Mouse (Mus musculus) lung, embryonic 15.5 days (tissue): ENCODE results near the gene Chn1. TPM values are rescaled to one million over a fixed set of nuclear protein-coding genes. Genes with fewer than 3 reads are reported as not detected.

Source experiments
- ATAC-seq: fragments of 200-750 bp; cut with Nextera tagmentation; 2 replicates; pipeline ENCODE4 v1.8.0; 2017; ENCODE audit warnings: moderate number of reproducible peaks, borderline replicate concordance; ENCODE audit not compliant: low FRiP score, low TSS enrichment; ENCODE audit errors: extremely low read depth
- H3K27ac ChIP-seq: fragments of 300-500 bp; sonication (generic); 2 replicates; pipeline ENCODE4 v1.5.1; 2015; ENCODE audit warnings: moderate library complexity, mild to moderate bottlenecking, inconsistent platforms
- H3K27me3 ChIP-seq: fragments of 300-500 bp; sonication (generic); 2 replicates; pipeline ENCODE4 v1.6.1; 2015; ENCODE audit warnings: inconsistent platforms
- H3K36me3 ChIP-seq: fragments of 300-500 bp; sonication (generic); 2 replicates; pipeline ENCODE4 v1.6.1; 2015; ENCODE audit warnings: inconsistent platforms
- H3K4me1 ChIP-seq: fragments of 300-500 bp; sonication (generic); 2 replicates; pipeline ENCODE4 v1.6.1; 2015; ENCODE audit warnings: inconsistent platforms
- H3K4me2 ChIP-seq: fragments of 300-500 bp; sonication (generic); 2 replicates; pipeline ENCODE4 v1.6.1; 2015; ENCODE audit warnings: inconsistent platforms, mild to moderate bottlenecking, moderate library complexity
- H3K4me3 ChIP-seq: fragments of 300-500 bp; sonication (generic); 2 replicates; pipeline ENCODE4 v1.5.1; 2015; ENCODE audit warnings: mild to moderate bottlenecking, inconsistent platforms
- H3K9ac ChIP-seq: fragments of 300-500 bp; sonication (generic); 2 replicates; pipeline ENCODE4 v1.6.1; 2015; ENCODE audit warnings: inconsistent platforms
- H3K9me3 ChIP-seq: fragments of 300-500 bp; sonication (generic); 2 replicates; pipeline ENCODE4 v1.6.1; 2016; ENCODE audit warnings: inconsistent platforms
- WGBS: fragments of 180-500 bp; shearing (Covaris S2); methylation state at CpG from one replicate; pipeline ENCODE4 v1.1.7; 2015; 5-methylcytosine and 5-hydroxymethylcytosine counted together
- polyA plus RNA-seq: library from polyadenylated mRNA; unstranded; fragments of >200 nt; fragmentation: Nextera tagmentation; extraction: Ambion mirVana; gene quantifications from 2 replicates; pipeline ENCODE4 v1.2.1, GENCODE M21; 2015

The Chn1 gene
- polyA plus RNA-seq, 1 experiment from 2014 or later = 60.8 TPM

GRCm38 (mm10) chr2:73586392-73587108 is 188.6 kb downstream of the Chn1 start:
- H3K9me3 ChIP-seq = no peaks in the 10 kb centered on the region
- H3K9ac ChIP-seq = no peak overlapping the region
- H3K4me2 ChIP-seq = 0 out of 2 replicates have a peak overlapping the region, but pooled peaks have one; percentile 59
- no peaks in the 10 kb centered on the region for H3K27me3 ChIP-seq
- no peaks in the 10 kb centered on the region for H3K36me3 ChIP-seq
- H3K4me3 ChIP-seq = no peak overlapping the region
- 47% methylated on average over 10 of the region's 10 CpGs for WGBS
- peaks cover 56% of the 10 kb centered on the region for H3K4me1 ChIP-seq
- ATAC-seq = no peak
- H3K27ac ChIP-seq = peak overlapping the region; percentile 2; the same call in 1 of the 2 replicates

GRCm38 (mm10) chr2:73585347-73585831 is 189.8 kb downstream of the Chn1 start:
- no peaks in the 10 kb centered on the region for H3K36me3 ChIP-seq
- 11% methylated on average over 12 of the region's 12 CpGs for whole genome bisulfite sequencing
- ATAC-seq = peak; percentile 39; the same call in 1 of the 2 replicates

GRCm38 (mm10) chr2:73584645-73585346 is 190.3 kb downstream of the Chn1 start:
- peak; percentile 61 for ATAC-seq
- peak overlapping the region; percentile 59 for H3K4me2 ChIP-seq
- no peaks in the 10 kb centered on the region for H3K36me3 ChIP-seq
- H3K27me3 ChIP-seq = no peaks in the 10 kb centered on the region
- peaks cover 38% of the 10 kb centered on the region for H3K4me1 ChIP-seq
- H3K9ac ChIP-seq = peak overlapping the region; percentile 48
- no peaks in the 10 kb centered on the region for H3K9me3 ChIP-seq
- 1% methylated on average over 18 of the region's 18 CpGs for WGBS
- H3K27ac ChIP-seq = peak overlapping the region; percentile 55
- peak overlapping the region; percentile 49 for H3K4me3 ChIP-seq

More at GRCm38 (mm10) chr2:73585347-73585831, 189.8 kb downstream of the Chn1 start:
- peak overlapping the region; percentile 55 for H3K27ac ChIP-seq
- no peaks in the 10 kb centered on the region for H3K9me3 ChIP-seq
- no peaks in the 10 kb centered on the region for H3K27me3 ChIP-seq
- H3K4me2 ChIP-seq = peak overlapping the region; percentile 59
- peak overlapping the region; percentile 49 for H3K4me3 ChIP-seq
- peaks cover 44% of the 10 kb centered on the region for H3K4me1 ChIP-seq
- peak overlapping the region; percentile 48 for H3K9ac ChIP-seq

- no peak overlapping the region for H3K27ac ChIP-seq
- H3K4me3 ChIP-seq = no peak overlapping the region
- no peaks in the 10 kb centered on the region for H3K27me3 ChIP-seq
- 89% methylated on average over 5 of the region's 5 CpGs for WGBS
- H3K9me3 ChIP-seq = no peaks in the 10 kb centered on the region
- ATAC-seq = no peak
- H3K4me2 ChIP-seq = no peak overlapping the region
- no peak overlapping the region for H3K9ac ChIP-seq
- H3K36me3 ChIP-seq = no peaks in the 10 kb centered on the region
- H3K4me1 ChIP-seq = peaks cover 10% of the 10 kb centered on the region
These were observed 194.4 kb downstream of the Chn1 start for GRCm38 (mm10) chr2:73580720-73581119.

- Histone ChIP-seq H3K9me3 (no peaks in the 10 kb centered on the region), H3K4me3 (no peak within 1 kb of the TSS), H3K4me1 (peaks cover 4% of the 10 kb centered on the region), H3K9ac (no peak within 1 kb of the TSS), H3K27me3 (no peaks in the 10 kb centered on the region), H3K4me2 (no peak within 1 kb of the TSS), H3K36me3 (no peaks in the 10 kb centered on the region), H3K27ac (no peak within 1 kb of the TSS)
- 91% methylated on average over 9 of the region's 9 CpGs for WGBS
- no peak for ATAC-seq
These were observed 195.0 kb downstream of the Chn1 start, which contains the start of gene Chrna1 for GRCm38 (mm10) chr2:73580166-73580565. Gene Chrna1 (minus strand): TSS chr2:73580338.

DNA sequence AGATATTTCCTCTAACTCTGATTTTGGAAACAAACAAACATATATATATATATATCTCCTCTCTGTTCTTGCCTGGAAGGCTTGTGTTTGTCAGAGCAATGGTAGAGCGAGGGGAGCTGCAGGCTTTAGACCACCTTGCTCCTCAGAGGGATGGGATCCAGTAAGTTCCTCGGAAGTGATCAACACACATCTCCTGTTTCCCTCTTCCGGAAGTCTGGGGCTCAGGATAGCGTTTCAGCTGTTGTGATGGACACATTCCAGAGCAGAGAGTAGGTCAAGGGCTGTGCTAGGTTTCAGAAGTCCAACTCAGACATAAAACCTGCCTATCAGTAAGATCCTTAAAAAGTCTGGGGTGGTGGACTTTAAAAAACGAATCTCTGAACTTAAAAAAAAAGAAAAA is 196.0 kb downstream of the Chn1 start:
- Histone ChIP-seq H3K27me3 (no peaks in the 10 kb centered on the region), H3K9me3 (no peaks in the 10 kb centered on the region), H3K9ac (no peak overlapping the region), H3K4me2 (no peak overlapping the region), H3K4me3 (no peak overlapping the region), H3K36me3 (no peaks in the 10 kb centered on the region), H3K27ac (no peak overlapping the region), H3K4me1 (no peaks in the 10 kb centered on the region)
- ATAC-seq = no peak
- WGBS = 41% methylated on average over 5 of the region's 5 CpGs

DNA sequence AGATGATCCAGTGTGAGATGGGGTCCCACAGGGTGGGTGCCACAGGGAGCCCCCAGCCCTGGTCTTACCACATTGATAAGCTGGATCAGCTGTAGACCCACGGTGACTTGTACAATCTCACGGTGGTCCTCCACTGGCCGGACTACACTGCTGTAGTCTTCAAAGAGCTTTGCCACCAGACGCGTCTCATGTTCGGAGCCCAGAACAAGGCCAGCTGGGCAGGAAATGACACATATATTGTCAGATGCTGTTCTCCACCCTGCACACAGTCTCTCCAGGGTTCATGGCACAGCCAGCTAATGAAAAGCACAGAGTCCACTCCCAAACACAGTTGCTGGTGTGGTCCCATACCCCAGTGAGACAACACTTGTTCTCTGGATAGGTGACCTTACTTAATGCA is 200.7 kb downstream of the Chn1 start:
- Histone ChIP-seq H3K4me2 (no peak overlapping the region), H3K36me3 (no peaks in the 10 kb centered on the region), H3K4me3 (no peak overlapping the region), H3K4me1 (no peaks in the 10 kb centered on the region), H3K9ac (no peak overlapping the region), H3K9me3 (no peaks in the 10 kb centered on the region), H3K27ac (no peak overlapping the region), H3K27me3 (no peaks in the 10 kb centered on the region)
- 71% methylated on average over 6 of the region's 6 CpGs for WGBS
- ATAC-seq = no peak

DNA sequence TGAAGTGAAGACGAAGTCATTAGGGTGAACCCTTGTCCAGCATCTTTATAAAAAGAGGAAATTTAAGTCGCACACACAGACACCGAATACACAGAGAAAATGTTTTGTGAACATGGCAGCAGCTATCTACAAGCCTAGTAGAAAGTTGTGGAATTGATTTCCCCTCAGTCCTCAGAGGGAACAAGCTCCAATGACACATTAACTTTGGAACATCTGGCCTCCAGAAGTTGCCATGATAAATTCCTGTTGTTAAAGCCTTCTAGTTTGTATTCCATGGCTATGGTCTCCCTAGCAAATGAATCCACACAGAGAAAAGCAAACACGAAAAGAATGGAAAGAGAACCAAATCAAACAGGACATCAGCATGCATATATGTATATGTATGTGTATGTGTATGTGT is 201.6 kb downstream of the Chn1 start:
- ATAC-seq = no peak
- H3K9ac ChIP-seq = no peak overlapping the region
- no peaks in the 10 kb centered on the region for H3K27me3 ChIP-seq
- no peak overlapping the region for H3K27ac ChIP-seq
- H3K36me3 ChIP-seq = no peaks in the 10 kb centered on the region
- no peaks in the 10 kb centered on the region for H3K4me1 ChIP-seq
- no peaks in the 10 kb centered on the region for H3K9me3 ChIP-seq
- 89% methylated on average over 4 of the region's 4 CpGs for WGBS
- no peak overlapping the region for H3K4me3 ChIP-seq
- no peak overlapping the region for H3K4me2 ChIP-seq

GRCm38 (mm10) chr2:73572539-73573372 is 202.4 kb downstream of the Chn1 start:
- no peak overlapping the region for H3K27ac ChIP-seq
- ATAC-seq = peak; percentile 62; the same call in 1 of the 2 replicates
- WGBS = 38% methylated on average over 23 of the region's 23 CpGs
- no peaks in the 10 kb centered on the region for H3K27me3 ChIP-seq
- no peaks in the 10 kb centered on the region for H3K9me3 ChIP-seq
- H3K4me1 ChIP-seq = no peaks in the 10 kb centered on the region
- no peak overlapping the region for H3K9ac ChIP-seq
- no peak overlapping the region for H3K4me3 ChIP-seq
- H3K36me3 ChIP-seq = no peaks in the 10 kb centered on the region
- H3K4me2 ChIP-seq = peak overlapping the region; percentile 28; the same call in 1 of the 2 replicates

DNA sequence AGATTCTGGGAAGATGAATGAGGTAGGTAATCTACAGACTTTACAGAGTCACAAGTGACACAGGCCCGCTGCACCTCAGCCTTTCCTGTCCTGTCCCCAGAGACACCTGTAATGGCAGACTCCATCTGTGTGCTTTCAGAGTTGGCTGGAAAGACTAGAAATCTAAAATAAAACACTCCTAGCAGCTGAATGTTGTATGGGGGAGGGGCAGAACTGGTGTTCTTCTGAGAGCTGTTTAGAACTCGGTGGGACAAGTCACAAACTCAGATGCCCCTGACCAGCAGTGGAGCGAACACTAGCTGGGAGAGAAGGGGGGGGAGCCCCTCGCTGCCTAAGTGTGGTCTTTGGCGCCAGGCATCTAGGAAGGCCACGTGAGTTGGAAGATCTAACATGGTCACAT is 203.2 kb downstream of the Chn1 start:
- Histone ChIP-seq H3K9me3 (no peaks in the 10 kb centered on the region), H3K4me3 (no peak overlapping the region), H3K4me2 (no peak overlapping the region), H3K27me3 (no peaks in the 10 kb centered on the region), H3K9ac (no peak overlapping the region), H3K27ac (no peak overlapping the region), H3K4me1 (0 out of 2 replicates have a peak, but pooled peaks cover 4% of the 10 kb centered on the region), H3K36me3 (no peaks in the 10 kb centered on the region)
- no peak for ATAC-seq
- 70% methylated on average over 6 of the region's 6 CpGs for WGBS

- Histone ChIP-seq H3K27ac (no peak overlapping the region), H3K9ac (no peak overlapping the region), H3K9me3 (no peaks in the 10 kb centered on the region), H3K4me1 (0 out of 2 replicates have a peak, but pooled peaks cover 4% of the 10 kb centered on the region), H3K36me3 (no peaks in the 10 kb centered on the region), H3K27me3 (no peaks in the 10 kb centered on the region), H3K4me3 (no peak overlapping the region), H3K4me2 (no peak overlapping the region)
- ATAC-seq = no peak
- 89% methylated on average over 9 of the region's 9 CpGs for WGBS
These were observed 203.8 kb downstream of the Chn1 start for GRCm38 (mm10) chr2:73571304-73571703.
